Mouse (Mus musculus) heart, embryonic 15.5 days (tissue): ENCODE data around the gene Lrrc56. TPM values are rescaled to one million over a fixed set of nuclear protein-coding genes. Genes with fewer than 3 reads are reported as not detected.
A peak's percentile ranks its signal among the peaks of the same experiment; 100 is the strongest.

Experiments
- ATAC-seq: fragments of 200-750 bp; cut with Nextera tagmentation; replicated peaks from 2 replicates; pipeline ENCODE4 v1.8.0; 2017; ENCODE audit warnings: low read depth, moderate TSS enrichment; ENCODE audit not compliant: insufficient number of reproducible peaks, insufficient read depth, low FRiP score
- H3K27ac ChIP-seq: fragments of 300-500 bp; sonication (generic); 2 replicates; pipeline ENCODE4 v1.5.1; 2015; ENCODE audit warnings: mild to moderate bottlenecking, inconsistent platforms
- H3K27me3 ChIP-seq: fragments of 300-500 bp; sonication (generic); 2 replicates; pipeline ENCODE4 v1.6.1; 2015; ENCODE audit warnings: inconsistent platforms
- H3K36me3 ChIP-seq: fragments of 300-500 bp; sonication (generic); 2 replicates; pipeline ENCODE4 v1.6.1; 2015; ENCODE audit warnings: mild to moderate bottlenecking, inconsistent platforms
- H3K4me1 ChIP-seq: fragments of 300-500 bp; sonication (generic); replicated peaks from 2 replicates; pipeline ENCODE4 v1.6.1; 2015; ENCODE audit warnings: inconsistent platforms
- H3K4me2 ChIP-seq: fragments of 300-500 bp; sonication (generic); 2 replicates; pipeline ENCODE4 v1.6.1; 2015; ENCODE audit warnings: inconsistent platforms, mild to moderate bottlenecking, moderate library complexity
- H3K4me3 ChIP-seq: fragments of 300-500 bp; sonication (generic); 2 replicates; pipeline ENCODE4 v1.5.1; 2015; ENCODE audit warnings: mild to moderate bottlenecking, inconsistent platforms
- H3K9ac ChIP-seq: fragments of 300-500 bp; sonication (generic); 2 replicates; pipeline ENCODE4 v1.6.1; 2015; ENCODE audit warnings: mild to moderate bottlenecking, inconsistent platforms
- H3K9me3 ChIP-seq: fragments of 300-500 bp; sonication (generic); replicated peaks from 2 replicates; pipeline ENCODE4 v1.6.1; 2016; ENCODE audit warnings: inconsistent platforms
- WGBS: fragments of 180-500 bp; shearing (Covaris S2); methylation state at CpG from one replicate; pipeline ENCODE4 v1.1.7; 2015; ENCODE audit warnings: mixed read lengths; 5-methylcytosine and 5-hydroxymethylcytosine counted together
- polyA plus RNA-seq: library from polyadenylated mRNA; unstranded; fragments of >200 nt; fragmentation: Nextera tagmentation; extraction: Ambion mirVana; gene quantifications from 2 replicates; pipeline ENCODE4 v1.2.1, GENCODE M21; 2015

Lrrc56 gene
- polyA plus RNA-seq: 2.7 and 4.0 TPM in 2 replicates

GRCm38 (mm10) chr7:141193948-141194347, at the start of gene Lrrc56, which contains the start of gene Hras:
Gene Lrrc56 (plus strand): TSS chr7:141194157.
Gene Hras (minus strand): TSS chr7:141194005.
- peak within 1 kb of the TSS; percentile 95 for H3K4me3 ChIP-seq
- peak within 1 kb of the TSS; percentile 88 for H3K27ac ChIP-seq
- no peaks in the 10 kb centered on the region for H3K9me3 ChIP-seq
- peak; percentile 96 for ATAC-seq
- peak within 1 kb of the TSS; percentile 92 for H3K4me2 ChIP-seq
- peak within 1 kb of the TSS; percentile 92 for H3K9ac ChIP-seq
- H3K4me1 ChIP-seq: peaks cover 26% of the 10 kb centered on the region
- H3K27me3 ChIP-seq: no peaks in the 10 kb centered on the region
- H3K36me3 ChIP-seq: peaks cover 21% of the 10 kb centered on the region
- under 1% methylated on average over 39 of the region's 39 CpGs for WGBS

- Histone ChIP-seq H3K27me3 (no peaks in the 10 kb centered on the region), H3K36me3 (peaks cover 5% of the 10 kb centered on the region; the same call in 1 of the 2 replicates), H3K4me2 (no peak overlapping the region), H3K27ac (no peak overlapping the region), H3K9ac (no peak overlapping the region), H3K9me3 (no peaks in the 10 kb centered on the region), H3K4me3 (no peak overlapping the region), H3K4me1 (no peaks in the 10 kb centered on the region)
- ATAC-seq: no peak
- WGBS: 88% methylated on average over 3 of the region's 3 CpGs
Observed at GRCm38 (mm10) chr7:141144650-141145049, 49.3 kb upstream of the Lrrc56 start.

GRCm38 (mm10) chr7:141145403-141145802, 48.6 kb upstream of the Lrrc56 start:
- 54% methylated on average over 1 of the region's 1 CpGs for WGBS
- Histone ChIP-seq H3K9me3 (no peaks in the 10 kb centered on the region), H3K36me3 (peaks cover 5% of the 10 kb centered on the region; the same call in 1 of the 2 replicates), H3K4me3 (no peak overlapping the region), H3K4me2 (no peak overlapping the region), H3K27me3 (no peaks in the 10 kb centered on the region), H3K4me1 (no peaks in the 10 kb centered on the region), H3K9ac (no peak overlapping the region), H3K27ac (no peak overlapping the region)
- no peak for ATAC-seq

GRCm38 (mm10) chr7:141146043-141146595, 47.8 kb upstream of the Lrrc56 start:
- H3K27me3 ChIP-seq: no peaks in the 10 kb centered on the region
- no peak overlapping the region for H3K27ac ChIP-seq
- H3K4me3 ChIP-seq: no peak overlapping the region
- no peak for ATAC-seq
- 86% methylated on average over 12 of the region's 12 CpGs for WGBS
- H3K4me2 ChIP-seq: no peak overlapping the region
- no peak overlapping the region for H3K9ac ChIP-seq
- H3K36me3 ChIP-seq: peaks cover 5% of the 10 kb centered on the region; the same call in 1 of the 2 replicates
- H3K9me3 ChIP-seq: no peaks in the 10 kb centered on the region
- H3K4me1 ChIP-seq: no peaks in the 10 kb centered on the region

GRCm38 (mm10) chr7:141147044-141147443, 46.9 kb upstream of the Lrrc56 start:
- ATAC-seq: no peak
- Histone ChIP-seq H3K4me3 (no peak overlapping the region), H3K4me2 (no peak overlapping the region), H3K4me1 (no peaks in the 10 kb centered on the region), H3K9me3 (no peaks in the 10 kb centered on the region), H3K27me3 (no peaks in the 10 kb centered on the region), H3K36me3 (peaks cover 5% of the 10 kb centered on the region; the same call in 1 of the 2 replicates), H3K27ac (no peak overlapping the region), H3K9ac (no peak overlapping the region)
- 64% methylated on average over 6 of the region's 6 CpGs for WGBS

- H3K27ac ChIP-seq: no peak overlapping the region
- no peaks in the 10 kb centered on the region for H3K4me1 ChIP-seq
- no peak overlapping the region for H3K4me2 ChIP-seq
- WGBS: 80% methylated on average over 4 of the region's 4 CpGs
- ATAC-seq: no peak
- H3K9ac ChIP-seq: no peak overlapping the region
- H3K9me3 ChIP-seq: no peaks in the 10 kb centered on the region
- peaks cover 11% of the 10 kb centered on the region; the same call in 1 of the 2 replicates for H3K36me3 ChIP-seq
- H3K27me3 ChIP-seq: no peaks in the 10 kb centered on the region
- H3K4me3 ChIP-seq: no peak overlapping the region
Observed at GRCm38 (mm10) chr7:141148639-141149038, 45.3 kb upstream of the Lrrc56 start.

- WGBS: 71% methylated on average over 9 of the region's 9 CpGs
- H3K36me3 ChIP-seq: peaks cover 35% of the 10 kb centered on the region
Observed at GRCm38 (mm10) chr7:141155362-141155761, 38.6 kb upstream of the Lrrc56 start.

GRCm38 (mm10) chr7:141164397-141164796, 29.6 kb upstream of the Lrrc56 start:
- Histone ChIP-seq H3K4me3 (no peak overlapping the region), H3K9ac (no peak overlapping the region), H3K27me3 (no peaks in the 10 kb centered on the region), H3K9me3 (no peaks in the 10 kb centered on the region), H3K4me1 (peaks cover 31% of the 10 kb centered on the region), H3K27ac (no peak overlapping the region), H3K36me3 (peaks cover 46% of the 10 kb centered on the region), H3K4me2 (no peak overlapping the region)
- 84% methylated on average over 7 of the region's 7 CpGs for WGBS
- no peak for ATAC-seq

More at GRCm38 (mm10) chr7:141155362-141155761, 38.6 kb upstream of the Lrrc56 start:
- no peaks in the 10 kb centered on the region for H3K4me1 ChIP-seq
- no peaks in the 10 kb centered on the region for H3K9me3 ChIP-seq
- no peak overlapping the region for H3K27ac ChIP-seq
- ATAC-seq: no peak
- H3K27me3 ChIP-seq: no peaks in the 10 kb centered on the region
- no peak overlapping the region for H3K4me3 ChIP-seq
- H3K9ac ChIP-seq: no peak overlapping the region
- H3K4me2 ChIP-seq: no peak overlapping the region

- H3K9me3 ChIP-seq: no peaks in the 10 kb centered on the region
- peaks cover 41% of the 10 kb centered on the region for H3K36me3 ChIP-seq
- no peaks in the 10 kb centered on the region for H3K27me3 ChIP-seq
- H3K4me1 ChIP-seq: peaks cover 32% of the 10 kb centered on the region
- no peak overlapping the region for H3K4me2 ChIP-seq
- no peak overlapping the region for H3K9ac ChIP-seq
- no peak overlapping the region for H3K27ac ChIP-seq
- WGBS: 73% methylated on average over 6 of the region's 6 CpGs
- no peak for ATAC-seq
- H3K4me3 ChIP-seq: no peak overlapping the region
Observed at GRCm38 (mm10) chr7:141164850-141165249, 29.1 kb upstream of the Lrrc56 start.

- Histone ChIP-seq H3K9ac (peak overlapping the region; percentile 73), H3K4me3 (peak overlapping the region; percentile 68), H3K4me2 (peak overlapping the region; percentile 78), H3K4me1 (peaks cover 33% of the 10 kb centered on the region), H3K27me3 (no peaks in the 10 kb centered on the region), H3K36me3 (peaks cover 11% of the 10 kb centered on the region), H3K9me3 (no peaks in the 10 kb centered on the region), H3K27ac (peak overlapping the region; percentile 49; the same call in 1 of the 2 replicates)
- WGBS: 9% methylated on average over 7 of the region's 7 CpGs
- no peak for ATAC-seq
Observed at GRCm38 (mm10) chr7:141167901-141168517, 25.9 kb upstream of the Lrrc56 start.

- Histone ChIP-seq H3K36me3 (peaks cover 6% of the 10 kb centered on the region), H3K27ac (peak overlapping the region; percentile 49; the same call in 1 of the 2 replicates), H3K4me1 (peaks cover 38% of the 10 kb centered on the region), H3K4me2 (peak overlapping the region; percentile 78), H3K9ac (peak overlapping the region; percentile 73), H3K27me3 (no peaks in the 10 kb centered on the region), H3K4me3 (peak overlapping the region; percentile 68), H3K9me3 (no peaks in the 10 kb centered on the region)
- WGBS: 2% methylated on average over 22 of the region's 22 CpGs
- ATAC-seq: peak; percentile 20; the same call in 1 of the 2 replicates
Observed at GRCm38 (mm10) chr7:141168518-141168953, 25.4 kb upstream of the Lrrc56 start.
